Mouse (Mus musculus): ENCODE data around the gene Ipcef1. TPM values are rescaled to one million over a fixed set of nuclear protein-coding genes. Genes with fewer than 3 reads are reported as not detected.

The Ipcef1 gene
- polyA plus RNA-seq, 1 experiment from 2014 or later: 0.51 TPM

DNA sequence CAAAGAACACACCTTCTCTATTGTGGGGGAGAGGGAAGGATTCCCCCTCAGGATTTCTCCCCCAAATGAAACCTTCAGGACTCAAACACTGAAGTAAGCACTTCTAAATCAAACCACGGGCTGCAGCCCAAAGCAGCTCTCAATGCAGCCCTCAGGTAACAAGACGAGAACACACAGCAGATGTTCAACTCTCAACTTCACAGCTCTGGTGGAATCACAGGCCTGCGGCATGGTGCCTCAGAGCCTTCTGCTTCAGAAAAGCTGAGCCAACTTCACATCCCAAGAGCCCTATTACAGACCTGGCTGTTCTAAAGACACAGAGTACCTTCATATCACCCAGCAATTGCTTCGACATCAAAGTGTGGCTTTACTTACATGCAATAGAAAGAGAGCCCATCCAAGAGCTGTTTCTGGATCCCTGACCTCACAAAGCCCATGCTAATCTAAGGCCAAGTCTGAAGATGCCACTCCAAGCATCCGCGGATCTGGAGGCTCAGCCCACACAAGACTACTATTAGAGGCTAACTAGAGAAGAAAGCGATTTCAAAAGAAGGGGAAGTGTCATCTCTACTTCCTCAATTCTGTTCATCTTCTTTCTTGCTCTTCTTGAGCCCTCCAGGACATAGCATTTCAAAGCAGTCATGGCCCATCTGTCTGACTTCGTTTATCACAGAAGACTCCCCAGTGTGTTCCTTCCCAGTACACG lies 11.6 kb upstream of the Ipcef1 start:
- Histone ChIP-seq H3K4me2 (no peak overlapping the region), H3K4me1 (no peaks in the 10 kb centered on the region), H3K9me3 (no peaks in the 10 kb centered on the region), H3K27me3 (replicated peaks) (no peaks in the 10 kb centered on the region), H3K36me3 (no peaks in the 10 kb centered on the region), H3K9ac (no peak overlapping the region), H3K27ac (no peak overlapping the region), H3K4me3 (replicated peaks) (no peak overlapping the region)
- 75% methylated on average over 9 of the region's 9 CpGs for WGBS
- no peak for ATAC-seq (ENCODE audit: insufficient read depth, low FRiP score, low read depth)

DNA sequence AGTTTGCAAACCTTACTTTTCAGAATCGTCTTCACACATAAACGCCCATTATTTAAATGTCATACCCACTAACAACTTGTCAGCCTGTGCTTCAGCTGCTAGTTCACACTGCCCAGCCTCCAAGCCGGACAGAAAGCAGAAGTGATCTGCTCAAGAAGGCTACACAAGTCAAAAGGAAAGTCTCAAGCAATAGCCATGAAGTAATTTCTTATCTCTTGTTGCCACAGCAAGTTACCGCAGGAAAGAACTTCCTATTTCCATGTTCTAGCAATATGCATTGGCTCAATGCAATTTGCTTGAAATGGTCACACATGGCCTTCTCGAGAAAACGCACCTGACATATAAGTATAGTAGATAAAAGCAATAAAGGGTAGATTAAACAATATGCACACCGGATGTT lies 10.7 kb upstream of the Ipcef1 start:
- Histone ChIP-seq H3K27me3 (replicated peaks) (no peaks in the 10 kb centered on the region), H3K9me3 (no peaks in the 10 kb centered on the region), H3K36me3 (no peaks in the 10 kb centered on the region), H3K27ac (no peak overlapping the region), H3K4me3 (replicated peaks) (no peak overlapping the region), H3K4me1 (no peaks in the 10 kb centered on the region), H3K4me2 (no peak overlapping the region), H3K9ac (no peak overlapping the region)
- 72% methylated on average over 7 of the region's 7 CpGs for WGBS
- ATAC-seq (ENCODE audit: insufficient read depth, low FRiP score, low read depth): no peak

- no peaks in the 10 kb centered on the region for H3K9me3 ChIP-seq
- no peak overlapping the region for H3K4me2 ChIP-seq
- no peaks in the 10 kb centered on the region for H3K36me3 ChIP-seq
- H3K27me3 ChIP-seq (replicated peaks): no peaks in the 10 kb centered on the region
- no peak for ATAC-seq (ENCODE audit: insufficient read depth, low FRiP score, low read depth)
- H3K9ac ChIP-seq: no peak overlapping the region
- 56% methylated on average over 5 of the region's 5 CpGs for WGBS
- no peak overlapping the region for H3K4me3 ChIP-seq (replicated peaks)
- no peaks in the 10 kb centered on the region for H3K4me1 ChIP-seq
- no peak overlapping the region for H3K27ac ChIP-seq
Measured at GRCm38 (mm10) chr10:7060326-7060725, 8.0 kb upstream of the Ipcef1 start.

DNA sequence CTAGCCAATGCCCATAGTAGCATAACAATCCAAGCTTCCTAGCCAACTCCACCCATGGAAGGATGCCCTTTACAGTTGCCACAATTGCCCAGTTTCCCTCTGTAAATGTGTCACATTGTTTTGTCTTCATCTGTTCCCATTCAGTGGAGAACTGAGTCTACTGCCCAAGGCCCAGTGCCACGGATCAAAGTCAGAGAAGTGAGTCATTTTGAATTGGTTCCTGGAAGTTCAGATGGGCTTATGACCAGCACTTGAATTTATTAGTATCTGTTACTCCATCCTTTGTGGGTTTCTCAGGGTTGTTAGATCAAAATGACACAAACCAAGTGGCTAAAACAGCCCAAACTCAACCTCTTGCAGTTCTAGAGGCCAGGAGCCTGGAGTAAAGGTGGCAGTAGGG lies 5.3 kb upstream of the Ipcef1 start:
- Histone ChIP-seq H3K36me3 (no peaks in the 10 kb centered on the region), H3K4me1 (0 out of 2 replicates have a peak, but pooled peaks cover 5% of the 10 kb centered on the region), H3K4me3 (replicated peaks) (no peak overlapping the region), H3K27ac (no peak overlapping the region), H3K9me3 (no peaks in the 10 kb centered on the region), H3K27me3 (replicated peaks) (no peaks in the 10 kb centered on the region), H3K9ac (no peak overlapping the region), H3K4me2 (no peak overlapping the region)
- 86% methylated on average over 1 of the region's 1 CpGs for WGBS
- no peak for ATAC-seq (ENCODE audit: insufficient read depth, low FRiP score, low read depth)

DNA sequence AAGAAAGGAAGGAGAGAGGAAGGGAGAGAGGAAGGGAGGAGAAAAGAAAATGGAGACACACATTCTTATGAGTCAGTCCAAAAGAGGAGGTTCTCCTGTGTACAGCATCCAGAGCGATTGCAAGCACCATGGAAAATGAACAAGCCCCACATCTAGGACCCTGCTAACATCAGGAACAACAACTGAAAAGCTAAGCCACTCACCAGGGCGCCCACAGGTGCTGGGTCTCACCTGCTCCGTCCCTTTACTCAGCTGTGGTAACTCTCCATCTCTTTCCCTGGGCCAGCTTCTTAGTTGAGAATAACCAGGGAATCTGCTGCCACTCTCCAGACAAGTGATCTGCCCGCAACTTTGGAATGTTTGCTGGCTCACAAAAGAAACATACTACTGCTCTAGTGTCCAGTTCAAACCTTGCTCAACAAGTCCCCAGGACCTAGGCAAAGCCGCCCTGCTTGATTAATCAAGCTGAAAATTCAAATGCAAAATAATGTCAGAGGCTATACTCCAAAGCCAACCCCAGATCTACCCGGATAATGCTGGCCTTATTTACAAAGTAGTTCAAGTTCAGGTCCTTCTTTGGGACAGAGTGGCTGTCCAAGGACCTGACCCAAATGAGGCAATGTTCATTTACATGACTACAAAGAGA lies 2.4 kb upstream of the Ipcef1 start:
- 76% methylated on average over 6 of the region's 6 CpGs for WGBS
- no peak for ATAC-seq (ENCODE audit: insufficient read depth, low FRiP score, low read depth)
- H3K9me3 ChIP-seq: no peaks in the 10 kb centered on the region
- no peaks in the 10 kb centered on the region for H3K36me3 ChIP-seq
- no peaks in the 10 kb centered on the region for H3K27me3 ChIP-seq (replicated peaks)
- no peak overlapping the region for H3K9ac ChIP-seq
- H3K4me2 ChIP-seq: no peak overlapping the region
- H3K27ac ChIP-seq: no peak overlapping the region
- no peak overlapping the region for H3K4me3 ChIP-seq (replicated peaks)
- H3K4me1 ChIP-seq: 0 out of 2 replicates have a peak, but pooled peaks cover 9% of the 10 kb centered on the region

DNA sequence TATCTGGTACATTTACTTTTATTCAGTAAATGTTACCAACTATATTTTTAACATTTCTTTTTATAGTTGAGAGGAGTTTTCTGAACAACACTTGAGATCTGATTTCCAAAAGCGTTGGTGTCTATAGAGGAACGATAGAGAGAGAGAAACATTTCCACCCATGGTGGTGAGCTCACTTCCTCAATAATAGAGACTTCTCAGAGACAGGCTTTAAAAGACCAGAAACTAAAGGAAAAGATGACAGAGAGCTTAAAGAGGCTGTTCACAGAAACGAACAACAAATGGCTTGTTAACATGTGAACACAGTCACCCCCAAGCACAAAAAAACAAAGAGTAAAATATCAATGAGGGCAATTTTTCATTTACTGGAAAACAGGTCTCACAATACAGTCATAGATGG lies 2.4 kb downstream of the Ipcef1 start:
- Histone ChIP-seq H3K9me3 (no peaks in the 10 kb centered on the region), H3K9ac (no peak overlapping the region), H3K27me3 (replicated peaks) (no peaks in the 10 kb centered on the region), H3K4me3 (replicated peaks) (no peak overlapping the region), H3K4me2 (no peak overlapping the region), H3K36me3 (no peaks in the 10 kb centered on the region), H3K4me1 (peaks cover 17% of the 10 kb centered on the region), H3K27ac (no peak overlapping the region)
- ATAC-seq (ENCODE audit: insufficient read depth, low FRiP score, low read depth): no peak
- 50% methylated on average over 3 of the region's 3 CpGs for WGBS

DNA sequence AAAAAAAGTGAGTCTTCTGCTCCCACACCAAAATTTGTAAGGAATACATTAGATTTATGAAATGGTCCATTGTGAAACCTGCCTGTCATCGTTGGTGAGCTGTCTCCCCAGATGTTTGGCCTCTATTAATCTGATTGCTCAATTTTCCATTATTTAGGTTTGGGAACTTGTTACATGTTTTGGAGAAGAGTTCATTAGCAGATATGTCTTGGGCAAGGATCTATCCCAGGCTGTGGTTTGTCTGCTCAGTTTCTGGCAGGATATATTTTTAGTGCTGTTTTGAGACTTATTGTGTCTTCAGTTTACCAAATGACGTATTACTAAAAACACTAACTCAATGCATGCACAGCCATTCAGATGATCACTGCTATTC lies 4.4 kb downstream of the Ipcef1 start:
- H3K4me2 ChIP-seq: peak overlapping the region; percentile 23; the same call in 1 of the 2 replicates
- peak overlapping the region; percentile 67; the same call in 1 of the 2 replicates for H3K27ac ChIP-seq
- H3K9me3 ChIP-seq: no peaks in the 10 kb centered on the region
- no peaks in the 10 kb centered on the region for H3K36me3 ChIP-seq
- WGBS: 45% methylated on average over 2 of the region's 2 CpGs
- H3K9ac ChIP-seq: no peak overlapping the region
- no peaks in the 10 kb centered on the region for H3K27me3 ChIP-seq (replicated peaks)
- H3K4me1 ChIP-seq: peaks cover 16% of the 10 kb centered on the region
- H3K4me3 ChIP-seq (replicated peaks): no peak overlapping the region
- ATAC-seq (ENCODE audit: insufficient read depth, low FRiP score, low read depth): no peak

GRCm38 (mm10) chr10:7047288-7047918 lies 4.9 kb downstream of the Ipcef1 start:
- Histone ChIP-seq H3K36me3 (no peaks in the 10 kb centered on the region), H3K4me1 (peaks cover 11% of the 10 kb centered on the region), H3K4me2 (peak overlapping the region; percentile 23), H3K9me3 (no peaks in the 10 kb centered on the region), H3K27me3 (replicated peaks) (no peaks in the 10 kb centered on the region), H3K9ac (no peak overlapping the region), H3K27ac (peak overlapping the region; percentile 67; the same call in 1 of the 2 replicates), H3K4me3 (replicated peaks) (no peak overlapping the region)
- peak; percentile 41; the same call in 1 of the 2 replicates for ATAC-seq (ENCODE audit: insufficient read depth, low FRiP score, low read depth)
- 19% methylated on average over 10 of the region's 10 CpGs for WGBS

- H3K36me3 ChIP-seq: no peaks in the 10 kb centered on the region
- no peaks in the 10 kb centered on the region for H3K9me3 ChIP-seq
- H3K27ac ChIP-seq: no peak overlapping the region
- no peak overlapping the region for H3K4me3 ChIP-seq (replicated peaks)
- H3K9ac ChIP-seq: no peak overlapping the region
- no peak for ATAC-seq (ENCODE audit: insufficient read depth, low FRiP score, low read depth)
- WGBS: 72% methylated on average over 5 of the region's 5 CpGs
- H3K4me2 ChIP-seq: no peak overlapping the region
- H3K4me1 ChIP-seq: peaks cover 5% of the 10 kb centered on the region; the same call in 1 of the 2 replicates
- no peaks in the 10 kb centered on the region for H3K27me3 ChIP-seq (replicated peaks)
Measured at GRCm38 (mm10) chr10:7043896-7044295, 8.4 kb downstream of the Ipcef1 start.

DNA sequence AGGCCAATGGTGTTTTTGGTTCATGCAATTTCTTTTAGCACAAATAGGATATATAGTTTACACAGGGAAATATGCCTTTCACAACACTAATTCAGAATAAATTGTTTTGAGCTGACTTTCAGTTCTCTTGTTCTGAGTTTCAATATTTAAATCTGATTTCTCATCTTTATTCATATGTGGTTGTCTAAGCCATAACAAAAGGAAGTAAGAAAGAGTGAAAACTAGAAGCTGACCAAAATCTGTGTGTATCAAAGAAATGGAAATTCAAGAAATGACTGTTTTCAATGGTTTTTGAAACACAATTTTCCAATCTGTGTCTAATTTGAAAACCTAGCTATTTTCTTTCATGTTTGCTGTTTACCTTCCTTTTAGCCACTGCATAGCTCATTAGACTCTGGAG lies 11.2 kb downstream of the Ipcef1 start:
- Histone ChIP-seq H3K27ac (no peak overlapping the region), H3K36me3 (no peaks in the 10 kb centered on the region), H3K9ac (no peak overlapping the region), H3K4me2 (no peak overlapping the region), H3K4me1 (no peaks in the 10 kb centered on the region), H3K9me3 (no peaks in the 10 kb centered on the region), H3K27me3 (replicated peaks) (no peaks in the 10 kb centered on the region), H3K4me3 (replicated peaks) (no peak overlapping the region)
- no peak for ATAC-seq (ENCODE audit: insufficient read depth, low FRiP score, low read depth)

- Histone ChIP-seq H3K4me2 (no peak overlapping the region), H3K4me1 (no peaks in the 10 kb centered on the region), H3K9ac (no peak overlapping the region), H3K9me3 (no peaks in the 10 kb centered on the region), H3K27ac (no peak overlapping the region), H3K4me3 (replicated peaks) (no peak overlapping the region), H3K27me3 (replicated peaks) (no peaks in the 10 kb centered on the region), H3K36me3 (no peaks in the 10 kb centered on the region)
- ATAC-seq (ENCODE audit: insufficient read depth, low FRiP score, low read depth): no peak
- 87% methylated on average over 5 of the region's 5 CpGs for WGBS
Measured at GRCm38 (mm10) chr10:7037194-7037593, 15.1 kb downstream of the Ipcef1 start.

GRCm38 (mm10) chr10:7035547-7035946 lies 16.7 kb downstream of the Ipcef1 start:
- no peaks in the 10 kb centered on the region for H3K36me3 ChIP-seq
- 74% methylated on average over 12 of the region's 12 CpGs for WGBS
- H3K4me2 ChIP-seq: no peak overlapping the region
- H3K9ac ChIP-seq: no peak overlapping the region
- ATAC-seq (ENCODE audit: insufficient read depth, low FRiP score, low read depth): no peak
- no peaks in the 10 kb centered on the region for H3K27me3 ChIP-seq (replicated peaks)
- no peaks in the 10 kb centered on the region for H3K9me3 ChIP-seq
- no peaks in the 10 kb centered on the region for H3K4me1 ChIP-seq
- H3K4me3 ChIP-seq (replicated peaks): no peak overlapping the region
- no peak overlapping the region for H3K27ac ChIP-seq

Measured in stomach, embryonic 15.5 days (tissue).